Mouse (Mus musculus): ENCODE results near the gene Fam207a.

The Fam207a gene

GRCm38 (mm10) chr10:77502967-77503922, 12.3 kb downstream of the Fam207a start:
- no peak for DNase-seq (ENCODE audit: low spot score)

DNA sequence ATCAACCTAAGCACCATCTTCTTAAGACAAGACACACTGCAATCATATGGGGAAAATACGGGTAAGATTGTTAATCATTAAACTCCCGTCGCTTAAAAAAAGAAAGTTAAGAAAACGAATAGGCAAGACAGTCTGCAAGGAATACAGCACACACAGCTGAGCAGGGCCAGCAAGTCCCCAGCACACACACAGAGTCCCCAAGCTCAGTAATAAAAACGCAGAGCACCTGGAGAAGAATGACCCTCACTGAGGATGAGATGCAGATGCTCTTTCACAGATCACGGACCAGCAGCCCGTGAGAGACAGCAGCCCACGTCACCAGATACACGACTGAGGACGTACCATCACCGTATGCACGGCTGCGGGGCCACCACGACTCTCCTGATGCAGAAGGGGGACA, 14.9 kb downstream of the Fam207a start:
- no peak for DNase-seq (ENCODE audit: low spot score)

GRCm38 (mm10) chr10:77498254-77498653, 17.3 kb downstream of the Fam207a start:
- DNase-seq (ENCODE audit: low spot score) = no peak

GRCm38 (mm10) chr10:77497185-77497584, 18.4 kb downstream of the Fam207a start:
- DNase-seq (ENCODE audit: low spot score) = no peak

- DNase-seq (ENCODE audit: low spot score) = no peak
Observed at GRCm38 (mm10) chr10:77492885-77493284, 22.7 kb downstream of the Fam207a start.

GRCm38 (mm10) chr10:77491585-77491984, 24.0 kb downstream of the Fam207a start:
- DNase-seq (ENCODE audit: low spot score) = no peak

DNA sequence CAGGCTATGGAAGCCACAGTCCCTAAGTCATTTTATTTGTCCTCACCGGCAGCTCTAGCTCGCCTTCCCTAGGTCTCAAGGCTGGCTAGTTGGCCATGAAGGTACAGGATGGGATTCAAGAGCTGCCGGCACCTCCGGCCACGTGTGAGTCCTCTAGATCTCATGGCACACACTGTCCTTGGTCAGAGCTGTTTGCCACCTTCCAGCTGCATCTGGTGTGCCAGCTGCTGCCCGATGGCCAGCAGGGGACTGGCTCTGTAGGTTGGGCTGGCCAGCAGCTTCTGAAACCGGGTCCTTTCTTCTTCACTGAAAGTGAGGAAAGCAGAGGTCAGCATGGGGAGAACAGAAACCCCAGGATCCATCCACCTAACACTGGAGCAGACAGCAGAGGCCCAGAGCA, 27.4 kb downstream of the Fam207a start:
- DNase-seq (ENCODE audit: low spot score) = no peak

- no peak for DNase-seq (ENCODE audit: low spot score)
Observed at GRCm38 (mm10) chr10:77485786-77486185, 29.8 kb downstream of the Fam207a start.

GRCm38 (mm10) chr10:77484205-77484935, 31.2 kb downstream of the Fam207a start:
- DNase-seq (ENCODE audit: low spot score) = no peak

- no peak for DNase-seq (ENCODE audit: low spot score)
Observed at GRCm38 (mm10) chr10:77481814-77482213, 33.8 kb downstream of the Fam207a start.

DNA sequence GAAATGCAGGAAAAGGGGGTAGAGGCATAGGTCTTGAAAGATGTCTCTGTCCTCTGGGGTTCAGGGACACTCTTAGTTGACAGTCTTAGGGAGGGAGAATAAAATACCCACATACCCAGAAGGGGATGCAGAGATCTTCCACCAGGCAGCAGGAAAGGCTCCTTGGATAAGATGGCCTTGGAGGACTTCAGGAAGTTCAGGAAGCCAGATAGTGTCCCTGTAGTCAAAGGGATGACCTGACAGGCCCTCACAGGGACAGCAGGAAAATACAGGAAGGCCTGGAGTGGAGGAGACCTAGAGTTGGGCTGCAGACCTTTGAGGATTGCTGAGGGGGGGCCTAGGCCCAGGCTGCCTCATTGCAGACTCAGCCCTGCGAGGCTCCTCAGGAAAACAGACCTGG, 35.6 kb downstream of the Fam207a start:
- no peak for DNase-seq (ENCODE audit: low spot score)

GRCm38 (mm10) chr10:77476907-77477306, 38.7 kb downstream of the Fam207a start:
- no peak for DNase-seq (ENCODE audit: low spot score)

- no peak for DNase-seq (ENCODE audit: low spot score)
Observed at GRCm38 (mm10) chr10:77472188-77472587, 43.4 kb downstream of the Fam207a start.

- no peak for DNase-seq (ENCODE audit: low spot score)
Observed at GRCm38 (mm10) chr10:77471512-77471911, 44.1 kb downstream of the Fam207a start.

DNA sequence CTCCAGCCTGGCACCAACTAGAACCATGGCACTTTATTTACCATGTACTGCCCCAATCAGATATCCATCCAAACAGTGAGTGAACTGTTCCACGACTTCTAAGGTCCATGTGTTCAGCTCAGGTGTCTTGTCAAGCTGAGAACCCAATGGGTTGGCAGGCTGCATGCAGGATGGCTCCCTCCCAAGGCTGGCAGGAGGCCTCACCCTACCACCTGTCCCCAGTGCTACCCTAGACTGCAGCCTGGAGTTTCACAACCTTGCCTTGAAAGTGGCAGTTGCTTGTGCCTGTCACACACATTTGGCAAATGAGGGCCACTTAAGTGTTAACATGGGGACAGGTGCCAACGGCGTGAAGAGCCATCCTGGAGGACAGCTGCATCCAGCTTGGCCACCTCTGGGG, 44.8 kb downstream of the Fam207a start:
- no peak for DNase-seq (ENCODE audit: low spot score)

GRCm38 (mm10) chr10:77468675-77469074, 46.9 kb downstream of the Fam207a start:
- no peak for DNase-seq (ENCODE audit: low spot score)

GRCm38 (mm10) chr10:77467407-77467806, 48.2 kb downstream of the Fam207a start:
- DNase-seq (ENCODE audit: low spot score) = no peak

- DNase-seq (ENCODE audit: low spot score) = no peak
Observed at GRCm38 (mm10) chr10:77465902-77466301, 49.7 kb downstream of the Fam207a start.

DNA sequence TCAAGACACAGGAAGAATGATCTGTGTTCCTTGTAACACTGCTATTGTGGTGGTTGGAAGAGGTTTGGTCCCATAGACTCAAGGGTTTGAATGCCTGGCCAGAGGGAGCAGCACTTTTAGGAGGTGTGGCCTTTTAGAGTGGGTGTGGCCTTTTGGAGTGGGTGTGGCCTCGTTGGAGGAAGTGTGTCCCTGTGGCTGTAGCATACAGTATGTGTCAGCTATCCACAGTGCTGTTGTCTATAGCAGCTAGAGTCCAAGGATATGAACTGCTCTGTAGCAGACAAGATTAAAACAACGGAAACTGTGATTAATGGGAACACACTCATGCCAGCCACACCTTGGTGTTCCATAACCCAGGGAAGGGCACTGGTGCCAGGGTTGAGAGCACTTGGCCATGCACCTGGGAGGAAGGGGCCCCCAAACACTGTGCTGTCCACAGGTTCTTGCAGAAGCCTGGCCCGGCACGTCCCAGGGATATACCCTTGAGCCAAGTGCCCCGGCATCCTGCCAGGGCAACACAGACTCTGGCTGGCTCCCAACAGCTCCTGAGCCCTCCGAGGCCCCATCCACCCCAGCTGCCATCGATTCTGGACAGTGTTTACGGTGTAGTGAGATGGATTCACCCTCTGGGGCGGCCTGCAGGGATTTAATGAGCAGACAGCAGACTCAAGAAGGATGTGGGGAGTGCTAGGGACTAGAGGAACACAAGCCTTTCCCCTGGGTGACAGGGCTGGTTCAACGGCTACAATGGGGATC, 51.2 kb downstream of the Fam207a start:
- peak; percentile 44 for DNase-seq (ENCODE audit: low spot score)

- DNase-seq (ENCODE audit: low spot score) = no peak
Observed at GRCm38 (mm10) chr10:77461161-77461560, 54.4 kb downstream of the Fam207a start.

DNA sequence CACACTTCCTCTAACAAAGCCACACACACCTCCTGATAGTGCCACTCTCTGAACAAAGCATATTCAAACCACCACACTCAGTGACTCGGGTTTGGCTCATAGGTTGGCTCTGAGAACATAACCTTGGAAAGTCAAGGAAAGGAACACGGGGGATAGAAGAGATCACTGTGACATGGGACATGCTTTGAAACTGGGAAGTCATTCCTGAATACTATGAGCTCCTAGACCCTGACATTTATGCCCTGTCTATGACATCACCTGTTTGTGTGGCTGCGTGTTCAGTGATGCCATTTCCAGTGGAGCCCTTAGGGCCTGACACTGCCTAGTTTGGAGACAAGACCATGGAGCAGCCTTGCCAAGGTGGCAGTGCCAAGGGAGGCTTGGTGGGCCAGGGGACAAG, 57.9 kb downstream of the Fam207a start:
- no peak for DNase-seq (ENCODE audit: low spot score)

- no peak for DNase-seq (ENCODE audit: low spot score)
Observed at GRCm38 (mm10) chr10:77456507-77456906, 59.1 kb downstream of the Fam207a start.

Measured in urinary bladder, postnatal 10 days (tissue).